Mouse (Mus musculus) forebrain, embryonic 14.5 days (tissue): ENCODE results near the gene Gpr19. TPM values are rescaled to one million over a fixed set of nuclear protein-coding genes. Genes with fewer than 3 reads are reported as not detected.

ENCODE experiments used
- ATAC-seq: fragments of 200-750 bp; cut with Nextera tagmentation; 2 replicates; pipeline ENCODE4 v1.8.0; 2017; ENCODE audit warnings: mild to moderate bottlenecking, moderate library complexity
- DNase-seq: peaks from one replicate; pipeline ENCODE4 v3.0.0-alpha.2; 2015; ENCODE audit warnings: low spot score
- H3K27ac ChIP-seq: fragments of 300-500 bp; sonication (generic); 2 replicates; pipeline ENCODE4 v1.5.1; 2014; ENCODE audit warnings: low read depth, mild to moderate bottlenecking, control low read depth, low read length, moderate library complexity
- H3K27me3 ChIP-seq: fragments of 300-500 bp; sonication (generic); replicated peaks from 2 replicates; pipeline ENCODE4 v1.6.1; 2014; ENCODE audit warnings: low read length, control low read depth, mixed read lengths; ENCODE audit not compliant: control insufficient read depth, insufficient read depth
- H3K36me3 ChIP-seq: fragments of 300-500 bp; sonication (generic); 2 replicates; pipeline ENCODE4 v1.6.1; 2014; ENCODE audit warnings: low read length, control low read depth; ENCODE audit not compliant: control insufficient read depth, insufficient read depth
- H3K4me1 ChIP-seq: fragments of 300-500 bp; sonication (generic); 2 replicates; pipeline ENCODE4 v1.6.1; 2014; ENCODE audit warnings: antibody characterized with exemption, low read length, control low read depth; ENCODE audit not compliant: control insufficient read depth, insufficient read depth
- H3K4me2 ChIP-seq: fragments of 300-500 bp; sonication (generic); 2 replicates; pipeline ENCODE4 v1.6.1; 2014; ENCODE audit warnings: mild to moderate bottlenecking, control low read depth, low read length
- H3K4me3 ChIP-seq: fragments of 300-500 bp; sonication (generic); 2 replicates; pipeline ENCODE4 v1.5.1; 2014; ENCODE audit warnings: low read depth, low read length, control low read depth
- H3K9ac ChIP-seq: fragments of 300-500 bp; sonication (generic); 2 replicates; pipeline ENCODE4 v1.6.1; 2014; ENCODE audit warnings: mild to moderate bottlenecking, low read length, control low read depth, moderate library complexity
- H3K9me3 ChIP-seq: fragments of 300-500 bp; sonication (generic); replicated peaks from 2 replicates; pipeline ENCODE4 v1.6.1; 2016; ENCODE audit warnings: low read length, control low read depth, mixed read lengths; ENCODE audit not compliant: control insufficient read depth
- WGBS: fragments of 180-500 bp; shearing (Covaris S2); extraction: QIAGEN DNeasy Blood & Tissue Kit; methylation state at CpG from one replicate; pipeline ENCODE4 v1.1.7; 2014; 5-methylcytosine and 5-hydroxymethylcytosine counted together
- polyA plus RNA-seq: library from polyadenylated mRNA; unstranded; fragments of >200 nt; fragmentation: Nextera tagmentation; extraction: Ambion mirVana; gene quantifications from 2 replicates; pipeline ENCODE4 v1.2.1, GENCODE M21; 2014

Gene Gpr19
- polyA plus RNA-seq, 1 experiment from 2014 or later, result 42.4 TPM

DNA sequence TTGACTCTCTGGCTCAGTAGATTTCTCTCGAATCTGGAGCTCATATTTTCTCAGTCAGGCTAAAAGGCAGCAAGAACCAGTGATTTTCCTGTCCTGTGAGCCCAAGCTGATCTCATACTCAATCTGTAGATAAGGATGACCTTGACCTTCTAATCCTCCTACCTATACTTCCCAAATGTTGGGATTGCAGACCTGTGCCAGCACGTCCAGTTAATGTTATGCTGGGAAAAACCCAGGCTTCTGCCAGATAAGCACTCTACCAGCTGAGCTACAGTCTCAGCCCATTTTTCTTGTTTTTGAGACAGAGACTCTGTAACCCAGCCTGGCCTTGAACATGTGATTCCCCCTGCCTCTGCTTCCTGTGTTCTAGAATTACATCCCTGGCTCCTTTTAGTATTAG lies 58.0 kb downstream of the Gpr19 start:
- Histone ChIP-seq H3K27ac (no peak overlapping the region), H3K4me1 (no peaks in the 10 kb centered on the region), H3K36me3 (no peaks in the 10 kb centered on the region), H3K9me3 (no peaks in the 10 kb centered on the region), H3K9ac (no peak overlapping the region), H3K4me3 (no peak overlapping the region), H3K4me2 (no peak overlapping the region), H3K27me3 (no peaks in the 10 kb centered on the region)
- no peak for DNase-seq
- WGBS, result 80% methylated on average over 2 of the region's 2 CpGs
- no peak for ATAC-seq

DNA sequence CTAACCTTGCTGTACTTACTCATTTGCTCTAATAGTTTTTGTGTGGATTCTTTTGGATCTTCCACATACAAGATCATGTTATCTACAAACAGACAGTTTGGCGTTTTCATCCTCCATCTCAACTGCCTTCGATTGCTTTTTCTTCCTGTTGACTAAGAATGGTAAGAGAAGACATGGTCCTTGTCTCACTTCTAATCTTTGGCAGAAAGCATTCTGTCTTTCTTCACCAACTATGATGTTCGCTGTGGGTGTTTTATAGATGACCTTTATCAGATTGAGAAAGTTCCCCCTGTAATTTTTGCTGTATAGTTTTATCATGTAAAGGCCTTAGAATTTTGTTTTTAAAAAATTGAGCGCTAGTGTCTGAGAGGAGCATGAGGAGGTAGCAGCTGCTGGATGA lies 60.3 kb downstream of the Gpr19 start:
- no peak for DNase-seq
- H3K4me3 ChIP-seq, result no peak overlapping the region
- no peaks in the 10 kb centered on the region for H3K9me3 ChIP-seq
- H3K4me2 ChIP-seq, result no peak overlapping the region
- H3K9ac ChIP-seq, result no peak overlapping the region
- H3K27ac ChIP-seq, result no peak overlapping the region
- no peaks in the 10 kb centered on the region for H3K4me1 ChIP-seq
- 88% methylated on average over 4 of the region's 4 CpGs for WGBS
- H3K27me3 ChIP-seq, result no peaks in the 10 kb centered on the region
- no peaks in the 10 kb centered on the region for H3K36me3 ChIP-seq
- ATAC-seq, result no peak

GRCm38 (mm10) chr6:134834585-134835251 lies 63.7 kb downstream of the Gpr19 start:
- Histone ChIP-seq H3K27ac (no peak overlapping the region), H3K4me3 (no peak overlapping the region), H3K36me3 (no peaks in the 10 kb centered on the region), H3K9ac (no peak overlapping the region), H3K4me2 (no peak overlapping the region), H3K4me1 (no peaks in the 10 kb centered on the region), H3K27me3 (no peaks in the 10 kb centered on the region), H3K9me3 (no peaks in the 10 kb centered on the region)
- no peak for DNase-seq
- WGBS, result 62% methylated on average over 9 of the region's 9 CpGs
- no peak for ATAC-seq

DNA sequence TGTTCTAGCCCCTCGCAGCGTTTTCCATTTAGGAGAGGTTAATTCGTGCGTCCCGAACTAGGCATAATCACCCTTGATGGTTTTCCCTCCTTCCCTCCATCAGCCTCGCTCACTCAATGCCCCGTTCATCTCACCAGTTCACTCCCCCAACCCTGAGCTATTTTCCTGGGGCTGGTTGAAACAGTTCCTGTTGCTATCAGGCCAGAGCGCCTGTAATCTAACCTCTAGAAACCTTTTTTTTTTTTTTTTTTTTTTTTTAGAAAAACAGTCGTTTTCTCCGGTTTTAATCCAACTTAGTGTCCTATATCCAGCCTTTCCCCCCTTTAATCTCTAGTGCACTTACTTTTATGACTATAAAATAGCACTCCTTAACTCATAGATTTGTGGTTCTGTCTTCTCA lies 67.6 kb downstream of the Gpr19 start:
- peak overlapping the region; percentile 73 for H3K4me3 ChIP-seq
- peaks cover 4% of the 10 kb centered on the region for H3K4me1 ChIP-seq
- H3K27ac ChIP-seq, result no peak overlapping the region
- H3K9me3 ChIP-seq, result no peaks in the 10 kb centered on the region
- H3K27me3 ChIP-seq, result no peaks in the 10 kb centered on the region
- 4% methylated on average over 10 of the region's 10 CpGs for WGBS
- H3K4me2 ChIP-seq, result peak overlapping the region; percentile 81
- peak overlapping the region; percentile 81 for H3K9ac ChIP-seq
- peak; percentile 11 for DNase-seq
- no peak for ATAC-seq
- no peaks in the 10 kb centered on the region for H3K36me3 ChIP-seq

DNA sequence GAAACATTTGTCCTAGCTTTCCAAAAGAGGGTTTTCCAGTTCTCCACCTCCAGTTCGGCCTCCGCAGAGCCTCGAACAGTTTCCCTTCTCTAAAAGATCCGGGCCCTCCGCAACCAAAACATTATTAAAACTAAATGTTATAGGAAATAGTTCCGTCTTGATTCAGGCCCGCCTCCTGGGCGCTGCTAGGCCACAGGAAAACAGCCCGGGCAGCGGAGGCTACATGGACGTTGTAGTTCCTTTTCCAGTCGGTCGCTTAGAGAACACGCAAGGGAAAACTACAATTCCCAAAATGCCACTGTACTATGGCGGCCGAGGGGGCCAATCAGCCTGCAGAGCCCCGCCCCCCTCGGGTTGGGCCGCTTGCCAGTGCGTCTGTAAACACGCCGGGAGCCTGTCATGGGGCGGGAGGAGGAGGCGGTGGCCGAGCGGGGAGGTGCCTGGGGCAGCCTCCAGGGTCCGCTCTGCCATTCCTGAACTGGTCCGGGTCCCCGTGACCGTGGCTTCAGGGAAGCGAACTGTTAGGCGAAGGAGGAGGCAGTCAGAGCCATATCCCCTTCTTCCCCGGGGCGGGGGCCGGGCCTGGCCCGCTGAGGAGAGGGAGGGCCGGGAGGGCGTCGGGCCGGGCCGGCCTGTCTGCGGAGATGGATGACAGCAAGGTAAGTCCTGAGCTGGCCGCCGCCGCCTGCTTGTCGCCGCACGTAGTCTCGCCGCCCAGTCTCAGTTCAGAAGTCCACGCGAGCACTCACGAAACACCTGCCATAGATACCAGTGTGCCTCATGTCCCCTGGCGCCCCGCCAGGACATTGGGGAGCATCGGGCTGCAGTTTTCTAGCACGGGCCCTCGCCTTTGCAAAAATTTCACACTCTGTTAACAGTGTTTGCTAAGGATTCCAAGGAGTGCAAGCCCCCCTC lies 68.3 kb downstream of the Gpr19 start, which contains the start of gene Crebl2:
TSS of gene Crebl2 (plus strand) at position 369 of the 915 bp plus-strand sequence.
- under 1% methylated on average over 58 of the region's 58 CpGs for WGBS
- peak within 1 kb of the TSS; percentile 73 for H3K4me3 ChIP-seq
- H3K27ac ChIP-seq, result peak within 1 kb of the TSS; percentile 77; the same call in 1 of the 2 replicates
- H3K9ac ChIP-seq, result peak within 1 kb of the TSS; percentile 81
- H3K4me2 ChIP-seq, result peak within 1 kb of the TSS; percentile 81
- no peaks in the 10 kb centered on the region for H3K9me3 ChIP-seq
- no peaks in the 10 kb centered on the region for H3K27me3 ChIP-seq
- ATAC-seq (peak; percentile 98), DNase-seq (peak; percentile 99)
- peaks cover 4% of the 10 kb centered on the region for H3K4me1 ChIP-seq
- no peaks in the 10 kb centered on the region for H3K36me3 ChIP-seq

DNA sequence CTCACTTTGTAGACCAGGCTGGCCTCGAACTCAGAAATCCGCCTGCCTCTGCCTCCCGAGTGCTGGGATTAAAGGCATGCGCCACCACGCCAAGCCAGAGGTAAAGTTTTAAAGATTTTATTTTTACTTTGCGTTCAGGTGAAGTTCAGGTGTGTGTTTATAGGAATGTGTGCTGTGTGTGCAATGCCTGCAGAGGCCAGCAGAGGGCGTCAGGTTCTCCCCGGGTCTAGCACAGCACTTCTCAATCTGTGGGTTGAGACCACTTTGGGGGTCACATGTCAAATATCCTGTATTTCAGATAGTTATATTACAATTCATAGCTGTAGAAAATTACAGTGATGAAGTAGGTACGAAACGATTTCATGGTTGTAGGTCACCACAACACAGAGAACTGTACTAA lies 75.5 kb downstream of the Gpr19 start:
- Histone ChIP-seq H3K9me3 (no peaks in the 10 kb centered on the region), H3K36me3 (no peaks in the 10 kb centered on the region), H3K4me2 (no peak overlapping the region), H3K4me1 (peaks cover 2% of the 10 kb centered on the region; the same call in 1 of the 2 replicates), H3K27ac (no peak overlapping the region), H3K4me3 (no peak overlapping the region), H3K9ac (no peak overlapping the region), H3K27me3 (no peaks in the 10 kb centered on the region)
- WGBS, result 69% methylated on average over 10 of the region's 10 CpGs
- no peak for ATAC-seq
- DNase-seq, result no peak

DNA sequence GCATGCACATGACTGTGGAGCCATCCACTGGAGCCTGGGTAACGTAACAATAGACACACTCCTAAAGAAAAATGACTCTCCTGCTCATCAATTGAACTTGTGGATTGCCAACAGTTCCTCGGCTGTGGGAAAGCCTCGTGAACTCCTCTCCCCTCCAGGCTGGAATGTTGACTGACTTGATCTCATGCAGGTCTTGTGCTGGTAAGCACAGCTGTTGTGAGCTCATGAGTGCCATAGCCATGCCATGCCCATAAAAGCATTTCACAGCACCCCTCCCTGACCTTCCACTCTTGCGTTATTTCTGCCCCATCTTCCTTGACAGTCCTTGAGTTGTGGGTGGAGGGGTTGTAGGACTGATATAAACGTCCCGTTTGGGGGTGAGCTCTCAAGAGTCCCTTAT lies 78.0 kb downstream of the Gpr19 start:
- H3K9ac ChIP-seq, result no peak overlapping the region
- no peak overlapping the region for H3K4me2 ChIP-seq
- H3K4me3 ChIP-seq, result no peak overlapping the region
- H3K27ac ChIP-seq, result no peak overlapping the region
- ATAC-seq, result no peak
- H3K9me3 ChIP-seq, result no peaks in the 10 kb centered on the region
- 70% methylated on average over 6 of the region's 6 CpGs for WGBS
- no peaks in the 10 kb centered on the region for H3K36me3 ChIP-seq
- H3K4me1 ChIP-seq, result no peaks in the 10 kb centered on the region
- DNase-seq, result no peak
- H3K27me3 ChIP-seq, result no peaks in the 10 kb centered on the region

DNA sequence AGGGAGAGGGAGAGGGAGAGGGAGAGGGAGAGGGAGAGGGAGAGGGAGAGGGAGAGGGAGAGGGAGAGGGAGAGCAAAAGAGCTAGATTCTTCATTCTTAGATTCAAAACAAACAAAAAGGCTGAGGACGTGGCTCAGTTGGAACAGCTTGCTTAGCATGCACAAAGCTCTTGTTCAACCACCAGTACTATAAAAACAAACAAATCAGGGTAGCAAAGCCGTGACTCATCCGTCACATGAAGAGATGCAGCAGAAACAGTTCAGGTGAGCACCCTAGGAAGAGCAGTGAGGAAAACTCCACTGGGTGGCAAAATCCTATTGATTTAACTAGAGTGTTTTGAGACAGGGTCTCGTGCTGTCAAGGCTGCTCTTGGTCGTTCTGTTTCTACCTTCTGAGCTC lies 78.6 kb downstream of the Gpr19 start:
- WGBS, result 64% methylated on average over 5 of the region's 5 CpGs

More for the DNA sequence above, 78.6 kb downstream of the Gpr19 start:
- H3K27me3 ChIP-seq, result no peaks in the 10 kb centered on the region
- H3K9me3 ChIP-seq, result no peaks in the 10 kb centered on the region
- no peak overlapping the region for H3K4me2 ChIP-seq
- H3K4me3 ChIP-seq, result no peak overlapping the region
- H3K4me1 ChIP-seq, result no peaks in the 10 kb centered on the region
- no peak overlapping the region for H3K27ac ChIP-seq
- DNase-seq (no peak), ATAC-seq (no peak)
- H3K9ac ChIP-seq, result no peak overlapping the region
- no peaks in the 10 kb centered on the region for H3K36me3 ChIP-seq
